Mouse (Mus musculus) bone marrow, adult 2 months (tissue): ENCODE measurements around the gene Smcp.

Experiments used
- CTCF ChIP-seq: fragments of 200-500 bp; IDR thresholded peaks from 2 replicates; pipeline ENCODE4 v1.5.1; 2011; ENCODE audit warnings: low read length, control low read depth; ENCODE audit not compliant: control insufficient read depth, insufficient read depth
- POLR2A ChIP-seq: fragments of 200-500 bp; IDR thresholded peaks from 2 replicates; pipeline ENCODE4 v1.6.1; 2011; ENCODE audit warnings: low read depth, mild to moderate bottlenecking, control low read depth, low read length, borderline replicate concordance; ENCODE audit not compliant: control insufficient read depth

DNA sequence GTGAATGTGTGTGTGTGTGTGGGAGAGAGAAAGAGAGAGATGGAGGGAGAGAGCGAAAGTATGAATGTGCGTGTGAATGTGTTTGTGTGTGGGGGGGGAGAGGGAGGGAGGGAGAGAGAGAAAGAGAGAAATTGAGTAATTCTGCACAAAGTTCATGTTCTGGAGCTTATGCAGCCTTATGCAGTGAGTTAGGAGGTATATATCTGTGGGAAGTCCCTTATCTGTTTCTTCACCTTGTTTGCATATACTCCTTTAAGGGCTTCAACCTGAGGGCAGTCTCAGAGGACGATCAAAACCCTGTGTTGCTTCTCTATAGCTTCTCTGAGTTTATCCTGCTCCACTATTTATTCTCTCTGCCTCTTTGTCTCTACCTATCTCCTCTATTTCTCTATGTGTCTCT lies 1.6 kb downstream of the Smcp start:
- TF ChIP-seq POLR2A (no peak), CTCF (no peak)
